Mouse (Mus musculus): Measurements from ENCODE around the gene Erp29. TPM values are rescaled to one million over a fixed set of nuclear protein-coding genes. Genes with fewer than 3 reads are reported as not detected.

Erp29 gene
- total and polyA plus RNA-seq, 3 experiments, result 204 to 258 (median 252) TPM

- peak overlapping the region; percentile 69 to 98 (median 87) for H3K4me3 ChIP-seq (replicated peaks in 1 of 3; ENCODE audit: low read depth in 2 of 3, low read length in 2 of 3, poor library complexity in 1 of 3)
- in situ Hi-C loops (cut with MboI; ENCODE audit: low pct_ligation_motif_present, low pct_unique_long_range_greater_than_20kb, low sequenced_read_pairs) (no loop called here), dilution Hi-C loops (cut with MboI; ENCODE audit: extremely low pct_ligation_motif_present, extremely low pct_unique_long_range_greater_than_20kb, low sequenced_read_pairs) (no loop called here)
- H3K9ac ChIP-seq (ENCODE audit: insufficient read depth, low read depth), result peak overlapping the region; percentile 78
- DNase-seq (ENCODE audit: extremely low read depth), result peak; percentile 94
- H3K4me2 ChIP-seq (ENCODE audit: insufficient read depth, low read depth, poor library complexity, severe bottlenecking), result peak overlapping the region; percentile 61
- H3K9me3 ChIP-seq (replicated peaks; ENCODE audit: low read length), result peaks cover 2% of the 10 kb centered on the region
- H3K27ac ChIP-seq (ENCODE audit: insufficient read depth, low read depth), result peak overlapping the region; percentile 87
- peaks cover 25% of the 10 kb centered on the region for H3K79me2 ChIP-seq (replicated peaks; ENCODE audit: control insufficient read depth, extremely low read depth, insufficient read depth, poor library complexity, severe bottlenecking)
- H3K4me1 ChIP-seq (ENCODE audit: control insufficient read depth in 1 of 2, insufficient read depth in 2 of 2), result peaks cover 11 to 63% of the 10 kb centered on the region in 2 experiments
- peaks cover 32 to 48% of the 10 kb centered on the region in 2 experiments for H3K36me3 ChIP-seq (replicated peaks in 1 of 2; ENCODE audit: control insufficient read depth in 1 of 2, insufficient read depth in 1 of 2, low read length in 1 of 2)
- no peaks in the 10 kb centered on the region for H3K27me3 ChIP-seq (replicated peaks)
- TF ChIP-seq RCOR1 (conservative IDR thresholded peaks at IDR 0.05; ENCODE audit: low read depth, low read length), result no peak
- TF ChIP-seq TCF12 (IDR thresholded peaks at IDR 0.05; ENCODE audit: low read depth, low read length), result peak; percentile 73
- peak; percentile 90 for TF ChIP-seq MEF2A (IDR thresholded peaks at IDR 0.05; ENCODE audit: borderline replicate concordance, low read depth, low read length)
- TF ChIP-seq USF1 (IDR thresholded peaks at IDR 0.05; ENCODE audit: low read depth, low read length), result no peak
- TF ChIP-seq JUND (conservative IDR thresholded peaks at IDR 0.05; ENCODE audit: low read depth, low read length), result peak; percentile 24; the same call in 1 of the 2 replicates
- TF ChIP-seq ZMIZ1 (IDR thresholded peaks at IDR 0.05; ENCODE audit: low read depth, low read length), result no peak
- TF ChIP-seq MXI1 (IDR thresholded peaks at IDR 0.05; ENCODE audit: low read depth, low read length), result peak; percentile 96
- TF ChIP-seq MAFK (IDR thresholded peaks at IDR 0.05; ENCODE audit: insufficient replicate concordance, low read length), result no peak
- TF ChIP-seq IRF4 (IDR thresholded peaks at IDR 0.05; ENCODE audit: low read depth, low read length), result peak; percentile 98
- TF ChIP-seq ZKSCAN1 (IDR thresholded peaks at IDR 0.05; ENCODE audit: borderline replicate concordance, low read depth, low read length), result no peak
- TF ChIP-seq CHD1 (IDR thresholded peaks at IDR 0.05; ENCODE audit: low read depth, low read length), result no peak; the same call in 1 of the 2 replicates
- TF ChIP-seq ETS1 (conservative IDR thresholded peaks at IDR 0.05; ENCODE audit: low read depth, low read length), result peak; percentile 73
- no peak for TF ChIP-seq POLR2AphosphoS2 (IDR thresholded peaks at IDR 0.05; ENCODE audit: low read depth, low read length)
- TF ChIP-seq GABPA (IDR thresholded peaks at IDR 0.05; ENCODE audit: insufficient replicate concordance, low read depth, low read length), result no peak
- no peak for TF ChIP-seq RAD21 (IDR thresholded peaks at IDR 0.05; ENCODE audit: low read depth, low read length)
- TF ChIP-seq CHD2 (IDR thresholded peaks at IDR 0.05; ENCODE audit: low read length), result peak; percentile 58; the same call in 1 of the 2 replicates
- no peak for TF ChIP-seq SMC3 (IDR thresholded peaks at IDR 0.05; ENCODE audit: low read depth, low read length)
- TF ChIP-seq CTCF (conservative IDR thresholded peaks at IDR 0.05 in 1 of 2, IDR thresholded peaks at IDR 0.05 in 1 of 2; ENCODE audit: low read depth in 2 of 2, low read length in 2 of 2), result no peak
- no peak for TF ChIP-seq NELFE (IDR thresholded peaks at IDR 0.05; ENCODE audit: low read depth, low read length)
- TF ChIP-seq TBP (conservative IDR thresholded peaks at IDR 0.05; ENCODE audit: low read depth, low read length), result peak; percentile 96
- TF ChIP-seq PAX5 (IDR thresholded peaks at IDR 0.05; ENCODE audit: low read length), result no peak
- no peak for TF ChIP-seq USF2 (conservative IDR thresholded peaks at IDR 0.05; ENCODE audit: low read depth, low read length)
- TF ChIP-seq JUN (IDR thresholded peaks at IDR 0.05; ENCODE audit: insufficient read depth, low read depth, low read length), result peak; percentile 70
- peak; percentile 79 for TF ChIP-seq ZNF384 (IDR thresholded peaks at IDR 0.05; ENCODE audit: low read depth, low read length)
- peak; percentile 92 for TF ChIP-seq MYC (IDR thresholded peaks at IDR 0.05; ENCODE audit: low read depth, low read length)
- peak; percentile 52; the same call in 1 of the 2 replicates for TF ChIP-seq MAX (IDR thresholded peaks at IDR 0.05; ENCODE audit: low read length)
- TF ChIP-seq SIN3A (IDR thresholded peaks at IDR 0.05; ENCODE audit: low read length), result peak; percentile 97
- TF ChIP-seq POLR2A (IDR thresholded peaks at IDR 0.05; ENCODE audit: low read depth, low read length), result peak; percentile 47; the same call in 1 of the 2 replicates
- TF ChIP-seq UBTF (IDR thresholded peaks at IDR 0.05; ENCODE audit: low read depth, low read length), result peak; percentile 67; the same call in 1 of the 2 replicates
- TF ChIP-seq E2F4 (IDR thresholded peaks at IDR 0.05; ENCODE audit: insufficient replicate concordance, low read depth, low read length), result no peak
- no peak for TF ChIP-seq NRF1 (IDR thresholded peaks at IDR 0.05; ENCODE audit: low read depth, low read length)
- TF ChIP-seq HCFC1 (IDR thresholded peaks at IDR 0.05; ENCODE audit: low read depth, low read length), result no peak; the same call in 1 of the 2 replicates
- peak; percentile 52 for TF ChIP-seq ELF1 (IDR thresholded peaks at IDR 0.05; ENCODE audit: low read depth, low read length)
- peak; percentile 96 for TF ChIP-seq EP300 (IDR thresholded peaks at IDR 0.05; ENCODE audit: low read length)
- no peak for TF ChIP-seq KAT2A (IDR thresholded peaks at IDR 0.05; ENCODE audit: insufficient replicate concordance, low read length)
- TF ChIP-seq MAZ (IDR thresholded peaks at IDR 0.05; ENCODE audit: low read depth, low read length), result peak; percentile 71; the same call in 1 of the 2 replicates
- no peak for TF ChIP-seq ZC3H11A (IDR thresholded peaks at IDR 0.05; ENCODE audit: low read depth, low read length)
- peak; percentile 72; the same call in 1 of the 2 replicates for TF ChIP-seq BHLHE40 (IDR thresholded peaks at IDR 0.05; ENCODE audit: low read depth, low read length)
Observed at GRCm38 (mm10) chr5:121451203-121451602, 1.1 kb downstream of the Erp29 start.
